Mouse (Mus musculus): ENCODE results near the gene Marveld1.

- TF ChIP-seq CTCF (IDR thresholded peaks at IDR 0.05; ENCODE audit: low read depth, low read length) (no peak), TAL1 (conservative IDR thresholded peaks at IDR 0.05; ENCODE audit: low read depth, low read length) (peak; percentile 63), GATA1 (IDR thresholded peaks at IDR 0.05; ENCODE audit: borderline replicate concordance, low read length) (no peak), POLR2AphosphoS5 (IDR thresholded peaks at IDR 0.05; ENCODE audit: insufficient replicate concordance, low read depth, low read length) (no peak)
Measured at GRCm38 (mm10) chr19:42169322-42169975, 22.2 kb downstream of the Marveld1 start.

All from G1E (cell line).